12 mouse cellular contexts compared by ENCODE assay signal in the genomic region with DNA sequence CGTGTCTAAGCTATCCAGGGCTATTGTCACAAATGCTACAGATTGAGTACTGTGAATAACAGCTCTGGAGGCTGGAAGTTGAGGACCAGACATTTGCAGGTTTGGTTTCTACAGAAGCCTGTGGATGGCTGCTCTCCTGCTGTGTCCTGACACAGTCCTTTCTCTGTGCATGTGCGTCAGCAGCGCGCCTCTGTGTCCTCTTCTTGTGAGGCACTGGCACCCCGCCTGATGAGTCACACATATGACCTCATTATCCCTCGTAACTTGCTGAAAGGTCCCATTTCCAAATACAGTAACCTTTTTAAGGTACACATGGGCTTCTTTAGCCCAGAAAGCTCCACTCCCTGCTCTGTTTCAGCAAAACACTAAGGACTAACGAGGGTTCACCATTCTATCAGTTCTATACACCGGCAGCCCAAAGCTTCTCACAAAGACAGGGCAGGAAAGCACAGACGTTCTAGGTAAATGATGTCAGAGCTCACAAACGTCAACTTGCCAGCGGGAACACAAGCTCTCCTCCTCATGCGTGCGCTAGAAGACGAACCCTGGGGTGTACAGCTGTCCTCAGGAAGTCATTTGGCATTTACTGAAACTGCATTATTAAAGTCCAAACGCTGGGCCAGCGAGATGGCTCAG.
A peak's percentile ranks its signal among the peaks of the same experiment; 100 is the strongest.
DNase-seq lines count a peak whose midpoint lies in the region; ATAC-seq and TF ChIP-seq lines count a peak whose summit lies in the region.
"Had no signal": no experiment of that assay in that cellular context is flagged by ENCODE, and none has a peak within 500 bp of the region (broad histone marks: within the 10 kb centered on the region; RNA-seq: fewer than 3 reads in every experiment).

No protein-coding gene starts in this region.

- H3K9me3 ChIP-seq in forebrain, postnatal 0 days (ENCODE audit: low read length) = no peaks in the 10 kb centered on the region
- no peaks in the 10 kb centered on the region for H3K9me3 ChIP-seq in forebrain, embryonic 12.5 days
- H3K9me3 ChIP-seq in midbrain, embryonic 10.5 days (replicated peaks) = no peaks in the 10 kb centered on the region
- no peaks in the 10 kb centered on the region for H3K9me3 ChIP-seq in forebrain, embryonic 10.5 days
- H3K9me3 ChIP-seq: hindbrain, embryonic 12.5 days; limb, embryonic 10.5 days; midbrain, embryonic 12.5 days had no signal

- 43% methylated on average over 16 of the region's 16 CpGs for WGBS in forebrain, postnatal 0 days
- 62% methylated on average over 16 of the region's 16 CpGs for WGBS in forebrain, embryonic 12.5 days
- 84% methylated on average over 16 of the region's 16 CpGs for WGBS in midbrain, embryonic 10.5 days
- 80% methylated on average over 16 of the region's 16 CpGs for WGBS in forebrain, embryonic 10.5 days

- H3K27me3 ChIP-seq in forebrain, postnatal 0 days (ENCODE audit: insufficient read depth, low read length) = no peaks in the 10 kb centered on the region
- H3K27me3 ChIP-seq in forebrain, embryonic 12.5 days = no peaks in the 10 kb centered on the region
- H3K27me3 ChIP-seq in midbrain, embryonic 10.5 days (ENCODE audit: low read depth, poor library complexity, severe bottlenecking) = no peaks in the 10 kb centered on the region
- H3K27me3 ChIP-seq in forebrain, embryonic 10.5 days (ENCODE audit: poor library complexity, severe bottlenecking) = no peaks in the 10 kb centered on the region
- H3K27me3 ChIP-seq: hindbrain, embryonic 12.5 days; midbrain, embryonic 12.5 days had no signal

- H3K27ac ChIP-seq in forebrain, postnatal 0 days (ENCODE audit: low read depth, low read length) = 0 out of 2 replicates have a peak overlapping the region, but pooled peaks have one; percentile 15
- no peak overlapping the region for H3K27ac ChIP-seq in forebrain, embryonic 12.5 days
- H3K27ac ChIP-seq in midbrain, embryonic 10.5 days (replicated peaks) = no peak overlapping the region
- H3K27ac ChIP-seq in forebrain, embryonic 10.5 days = no peak overlapping the region
- H3K27ac ChIP-seq: hindbrain, embryonic 12.5 days; limb, embryonic 10.5 days; midbrain, embryonic 12.5 days had no signal

- intact Hi-C loops in left cerebral cortex, postnatal 14 days (cut with DNase I) = no loop called here

- ATAC-seq in forebrain, postnatal 0 days = no peak
- no peak for ATAC-seq in forebrain, embryonic 12.5 days (ENCODE audit: low FRiP score)
- ATAC-seq: activated CD4-positive, CD25-positive, alpha-beta regulatory T cell, adult 4 months had no signal

- H3K36me3 ChIP-seq in forebrain, postnatal 0 days (ENCODE audit: insufficient read depth) = no peaks in the 10 kb centered on the region
- H3K36me3 ChIP-seq in forebrain, embryonic 12.5 days (replicated peaks) = no peaks in the 10 kb centered on the region
- H3K36me3 ChIP-seq in midbrain, embryonic 10.5 days = no peaks in the 10 kb centered on the region
- H3K36me3 ChIP-seq in forebrain, embryonic 10.5 days (replicated peaks) = no peaks in the 10 kb centered on the region
- H3K36me3 ChIP-seq: hindbrain, embryonic 12.5 days; limb, embryonic 10.5 days; midbrain, embryonic 12.5 days had no signal

- peak; percentile 17 for DNase-seq in forebrain, postnatal 0 days
- peak; percentile 15 to 22 for DNase-seq in urinary bladder, postnatal 36 days (ENCODE audit: low spot score in 2 of 2)
- no peak for DNase-seq in urinary bladder, postnatal 4 days (ENCODE audit: low spot score in 2 of 2)
- DNase-seq in left cerebral cortex, postnatal 14 days (ENCODE audit: low spot score in 2 of 2) = peak; percentile 38 to 43
- no peak for DNase-seq in embryo, embryonic 9.5 days (ENCODE audit: extremely low spot score)
- DNase-seq in midbrain, embryonic 10.5 days (ENCODE audit: low spot score) = no peak
- DNase-seq in forebrain, embryonic 10.5 days (ENCODE audit: extremely low spot score, low spot score) = no peak

- no peak overlapping the region for H3K4me3 ChIP-seq in forebrain, postnatal 0 days (ENCODE audit: low read depth, low read length)
- no peak overlapping the region for H3K4me3 ChIP-seq in forebrain, embryonic 12.5 days (replicated peaks)
- no peak overlapping the region for H3K4me3 ChIP-seq in midbrain, embryonic 10.5 days
- H3K4me3 ChIP-seq in forebrain, embryonic 10.5 days = no peak overlapping the region
- H3K4me3 ChIP-seq: hindbrain, embryonic 12.5 days; limb, embryonic 10.5 days; midbrain, embryonic 12.5 days had no signal

- 0 out of 2 replicates have a peak, but pooled peaks cover 8% of the 10 kb centered on the region for H3K4me1 ChIP-seq in forebrain, postnatal 0 days (ENCODE audit: insufficient read depth)
- no peaks in the 10 kb centered on the region; the same call in 1 of the 2 replicates for H3K4me1 ChIP-seq in forebrain, embryonic 12.5 days
- H3K4me1 ChIP-seq in midbrain, embryonic 10.5 days = no peaks in the 10 kb centered on the region
- H3K4me1 ChIP-seq in forebrain, embryonic 10.5 days = no peaks in the 10 kb centered on the region
- H3K4me1 ChIP-seq: limb, embryonic 10.5 days; midbrain, embryonic 12.5 days had no signal

- TF ChIP-seq CTCF in forebrain, postnatal 0 days (IDR thresholded peaks at IDR 0.05; ENCODE audit: low read depth) = no peak

- no peak overlapping the region for H3K9ac ChIP-seq in forebrain, postnatal 0 days
- no peak overlapping the region for H3K9ac ChIP-seq in forebrain, embryonic 12.5 days
- H3K9ac ChIP-seq: hindbrain, embryonic 12.5 days; midbrain, embryonic 12.5 days had no signal

- no peak overlapping the region for H3K4me2 ChIP-seq in forebrain, postnatal 0 days (ENCODE audit: low read depth)
- no peak overlapping the region for H3K4me2 ChIP-seq in forebrain, embryonic 12.5 days
- H3K4me2 ChIP-seq: hindbrain, embryonic 12.5 days; midbrain, embryonic 12.5 days had no signal

Comparison
In these comparisons a context has a peak if more than half of its experiments do, and no peak if none do; other contexts are left out.
1. DNase-seq: peak in forebrain, postnatal 0 days (single experiment), urinary bladder, postnatal 36 days (2 of 2) and left cerebral cortex, postnatal 14 days (2 of 2); none in urinary bladder, postnatal 4 days (0 of 2), embryo, embryonic 9.5 days (single experiment), midbrain, embryonic 10.5 days (single experiment) and forebrain, embryonic 10.5 days (single experiment).